Mouse (Mus musculus) brain, embryonic 14.5 days (tissue): ENCODE measurements at regions not wholly inside any gene's neighbourhood (a gene's known extent, or its start where the extent isn't known, plus 50 kb on each side); places are given as distances from the start of the nearest gene placed in this dataset.

Experiments
- DNase-seq: peaks from one replicate; pipeline ENCODE4 v3.0.0-alpha.2; 2011; ENCODE audit warnings: low read depth
- CTCF ChIP-seq: fragments of 200-500 bp; IDR thresholded peaks from 2 replicates; pipeline ENCODE4 v1.5.1; 2012; ENCODE audit warnings: inconsistent platforms, mild to moderate bottlenecking, moderate library complexity, borderline replicate concordance; ENCODE audit not compliant: insufficient read depth, insufficient read length; ENCODE audit errors: extremely low read depth
- POLR2A ChIP-seq: fragments of 200-500 bp; IDR thresholded peaks from 2 replicates; pipeline ENCODE4 v1.6.1; 2012; ENCODE audit warnings: mild to moderate bottlenecking, inconsistent platforms, borderline replicate concordance; ENCODE audit not compliant: poor library complexity, insufficient read depth, insufficient read length, severe bottlenecking; ENCODE audit errors: extremely low read depth

GRCm38 (mm10) chr5:57582392-57582791, 135.4 kb upstream of the Pcdh7 start:
- TF ChIP-seq CTCF = no peak
- no peak for TF ChIP-seq POLR2A
- DNase-seq = no peak

- TF ChIP-seq POLR2A = no peak
- TF ChIP-seq CTCF = no peak
- no peak for DNase-seq
Observed at GRCm38 (mm10) chr5:57587016-57587415, 130.8 kb upstream of the Pcdh7 start.

DNA sequence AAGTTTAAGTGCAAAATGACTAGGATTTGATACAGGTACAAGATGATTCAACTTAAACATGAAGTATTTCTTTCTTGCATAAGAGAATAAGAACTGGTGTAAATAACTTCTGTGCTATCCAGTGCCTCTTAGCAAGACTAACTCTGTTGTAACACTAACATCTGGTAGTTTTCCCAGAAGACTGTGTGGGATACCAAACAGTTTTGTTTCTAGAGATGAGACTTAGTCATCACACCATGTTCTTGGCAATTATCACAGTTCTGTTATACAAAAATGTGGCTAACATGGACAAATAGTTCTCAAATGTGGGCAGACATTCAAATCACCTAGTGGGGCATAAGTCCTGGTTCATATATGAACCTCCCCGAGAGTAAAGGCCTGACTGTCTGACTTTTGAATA, 121.8 kb upstream of the Pcdh7 start:
- TF ChIP-seq CTCF (no peak), POLR2A (no peak)
- DNase-seq = peak; percentile 1

DNA sequence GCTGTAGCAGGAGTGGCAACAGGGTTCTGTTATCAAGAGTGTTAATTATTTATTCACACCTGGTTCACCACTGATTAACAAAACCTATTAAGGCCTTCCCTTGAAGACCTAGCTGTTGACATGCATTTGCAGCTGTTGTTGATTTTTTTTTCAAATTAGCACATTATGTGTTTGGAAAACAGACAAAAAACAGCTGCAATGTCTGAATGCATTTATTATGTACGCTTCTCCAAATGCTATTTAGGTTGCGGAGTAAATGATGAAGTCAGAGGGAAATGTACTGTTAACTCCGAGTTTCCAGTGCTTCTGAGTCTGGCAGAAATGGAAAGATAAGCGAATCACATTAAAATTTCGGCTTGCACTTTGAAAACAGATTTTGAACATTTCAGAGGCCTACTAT, 120.7 kb upstream of the Pcdh7 start:
- TF ChIP-seq POLR2A = no peak
- no peak for TF ChIP-seq CTCF
- DNase-seq = peak; percentile 62

DNA sequence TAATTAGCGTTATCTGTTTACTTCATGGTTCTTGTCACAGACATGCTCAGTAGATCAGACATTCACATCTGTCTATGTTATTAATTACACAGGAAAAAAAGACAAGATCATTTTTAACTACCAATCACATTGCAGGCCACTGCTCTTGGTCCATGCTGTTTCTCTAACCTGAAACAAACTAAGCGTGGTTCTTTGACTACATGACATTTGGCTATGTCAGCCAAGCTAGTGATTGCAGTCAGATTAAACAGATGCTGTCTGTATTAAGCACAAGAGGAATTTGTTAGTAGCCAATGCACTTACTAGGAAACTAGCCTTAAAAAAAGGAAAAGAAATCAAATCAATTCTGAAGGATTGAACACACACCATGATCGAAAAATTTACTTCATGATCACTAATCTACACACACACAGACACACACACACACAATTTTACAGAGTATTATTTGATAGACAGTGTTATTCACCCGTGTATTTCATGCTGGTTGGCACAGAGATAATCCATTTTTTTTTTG, 119.5 kb upstream of the Pcdh7 start:
- DNase-seq = peak; percentile 19
- TF ChIP-seq CTCF = no peak
- TF ChIP-seq POLR2A = no peak
